Mouse (Mus musculus): ENCODE results near the gene Mme. TPM values are rescaled to one million over a fixed set of nuclear protein-coding genes. Genes with fewer than 3 reads are reported as not detected.

Mme gene
- polyA plus RNA-seq, 1 experiment from 2014 or later = 15.1 TPM

DNA sequence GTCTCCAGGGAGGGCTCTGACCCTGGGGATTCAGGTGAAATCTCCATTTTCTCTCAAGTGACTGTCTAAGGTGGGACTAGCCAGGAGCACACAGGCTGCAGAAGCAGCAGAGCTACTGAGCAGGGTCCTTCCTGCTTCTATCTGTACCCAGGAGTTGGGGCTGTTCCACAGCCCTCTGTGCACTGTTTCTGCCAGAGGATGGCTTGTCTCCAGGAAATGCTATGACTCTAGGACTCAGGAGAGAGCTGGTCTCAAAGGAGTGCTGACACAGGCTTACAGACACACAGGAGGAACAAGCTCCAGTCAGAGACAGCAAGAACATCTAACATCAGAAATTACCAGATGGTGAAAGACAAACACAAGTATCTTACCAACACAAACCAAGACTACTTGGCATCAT, 176.4 kb downstream of the Mme start:
- ATAC-seq (ENCODE audit: low FRiP score) (no peak), DNase-seq (ENCODE audit: low spot score, missing footprints) (no peak)
- Histone ChIP-seq H3K9ac (ENCODE audit: low read length) (no peak overlapping the region), H3K36me3 (ENCODE audit: control insufficient read depth, insufficient read depth, low read length) (no peaks in the 10 kb centered on the region), H3K4me3 (ENCODE audit: low read depth, low read length) (no peak overlapping the region), H3K27ac (ENCODE audit: low read depth, low read length) (no peak overlapping the region), H3K27me3 (ENCODE audit: control insufficient read depth, insufficient read depth, low read length) (no peaks in the 10 kb centered on the region), H3K4me1 (ENCODE audit: control insufficient read depth, insufficient read depth, low read length) (no peaks in the 10 kb centered on the region), H3K4me2 (no peak overlapping the region), H3K9me3 (ENCODE audit: control insufficient read depth, low read length) (no peaks in the 10 kb centered on the region)

- no peak for DNase-seq (ENCODE audit: low spot score, missing footprints)
- ATAC-seq (ENCODE audit: low FRiP score) = no peak
- H3K4me3 ChIP-seq (ENCODE audit: low read depth, low read length) = no peak overlapping the region
- no peaks in the 10 kb centered on the region for H3K4me1 ChIP-seq (ENCODE audit: control insufficient read depth, insufficient read depth, low read length)
- no peaks in the 10 kb centered on the region for H3K36me3 ChIP-seq (ENCODE audit: control insufficient read depth, insufficient read depth, low read length)
- H3K9ac ChIP-seq (ENCODE audit: low read length) = no peak overlapping the region
- no peaks in the 10 kb centered on the region for H3K27me3 ChIP-seq (ENCODE audit: control insufficient read depth, insufficient read depth, low read length)
- H3K27ac ChIP-seq (ENCODE audit: low read depth, low read length) = no peak overlapping the region
- H3K9me3 ChIP-seq (ENCODE audit: control insufficient read depth, low read length) = no peaks in the 10 kb centered on the region
- H3K4me2 ChIP-seq = no peak overlapping the region
Measured at GRCm38 (mm10) chr3:63423552-63423951, 182.2 kb downstream of the Mme start.

Other genes with a start within 250 kb of the Mme start
- not detected in 2 replicates for gene Gm34302, start 242.3 kb downstream of the Mme start, polyA plus RNA-seq (2014; fragmentation: Nextera tagmentation; extraction: Ambion mirVana)

Data from midbrain, embryonic 11.5 days (tissue).